Mouse (Mus musculus) Patski (cell line): ENCODE data around the gene Ier5l. TPM values are rescaled to one million over a fixed set of nuclear protein-coding genes. Genes with fewer than 3 reads are reported as not detected.

ENCODE experiments used
- ATAC-seq: fragments of 100-300 bp; one replicate; pipeline ENCODE4 v1.8.0; 2021
- CTCF ChIA-PET: fragments of 350-600 bp; sonication (Branson Sonifier 250); formaldehyde crosslinking; loops from one replicate; lab custom pipeline; 2022; ENCODE audit warnings: inconsistent platforms; lab: Charles Lee
- POLR2A ChIA-PET: fragments of 350-600 bp; sonication (Branson Sonifier 250); formaldehyde crosslinking; loops from one replicate; lab custom pipeline; 2022; ENCODE audit warnings: antibody characterized with exemption, inconsistent platforms; lab: Charles Lee
- DNase-seq: peaks from one replicate; pipeline ENCODE4 v3.0.0-alpha.2; 2011; ENCODE audit warnings: low read depth, low spot score
- H3K27me3 ChIP-seq: fragments of 371-371 bp; one replicate; pipeline ENCODE4 v1.5.1; 2021
- CTCF ChIP-seq: fragments of 100-300 bp; IDR thresholded peaks from one replicate; pipeline ENCODE4 v1.5.1; 2021
- in situ Hi-C: fragments of 300-500 bp; cut with MboI; formaldehyde crosslinking; loops from 3 replicates; pipeline ENCODE4 v1.11.1; 2018; ENCODE audit warnings: low pct_unique_long_range_greater_than_20kb, mixed read lengths
- polyA plus RNA-seq: library from polyadenylated mRNA; unstranded; gene quantifications from one replicate; pipeline ENCODE4 v1.2.3, GENCODE M21; 2021

Gene Ier5l
- polyA plus RNA-seq, 1 experiment from 2014 or later: 70.7 TPM

- TF ChIP-seq CTCF: no peak
- ChIA-PET POLR2A (interaction anchor here (0.8 to 1.9 kb wide), 7 partner anchors 9 to 323 kb away, joined by 3 to 7 read pairs (median 4); no protein-coding TSS in a partner anchor), CTCF (interaction anchor here (0.7 to 8.3 kb wide), 13 partner anchors 9 to 391 kb away, joined by 3 to 131 read pairs (median 4); no protein-coding TSS in a partner anchor)
- no peaks in the 10 kb centered on the region for H3K27me3 ChIP-seq
- in situ Hi-C loops: loop anchor here (5.0 kb wide), 4 partner anchors 36 to 496 kb away; partner anchors contain the start of gene Ier5l
- DNase-seq (no peak), ATAC-seq (no peak)
Observed at GRCm38 (mm10) chr2:30436156-30436545, 37.9 kb downstream of the Ier5l start.

GRCm38 (mm10) chr2:30435326-30436155, 38.5 kb downstream of the Ier5l start:
- DNase-seq (no peak), ATAC-seq (peak; percentile 48)
- ChIA-PET POLR2A (interaction anchor here (1.1 to 1.9 kb wide), 5 partner anchors 10 to 324 kb away, joined by 3 to 7 read pairs (median 4); no protein-coding TSS in a partner anchor), CTCF (interaction anchor here (0.7 to 8.3 kb wide), 13 partner anchors 8 to 392 kb away, joined by 3 to 131 read pairs (median 4); no protein-coding TSS in a partner anchor)
- in situ Hi-C loops: loop anchor here (5.0 kb wide), 4 partner anchors 37 to 497 kb away; partner anchors contain the start of gene Ier5l
- no peaks in the 10 kb centered on the region for H3K27me3 ChIP-seq
- TF ChIP-seq CTCF: no peak

DNA sequence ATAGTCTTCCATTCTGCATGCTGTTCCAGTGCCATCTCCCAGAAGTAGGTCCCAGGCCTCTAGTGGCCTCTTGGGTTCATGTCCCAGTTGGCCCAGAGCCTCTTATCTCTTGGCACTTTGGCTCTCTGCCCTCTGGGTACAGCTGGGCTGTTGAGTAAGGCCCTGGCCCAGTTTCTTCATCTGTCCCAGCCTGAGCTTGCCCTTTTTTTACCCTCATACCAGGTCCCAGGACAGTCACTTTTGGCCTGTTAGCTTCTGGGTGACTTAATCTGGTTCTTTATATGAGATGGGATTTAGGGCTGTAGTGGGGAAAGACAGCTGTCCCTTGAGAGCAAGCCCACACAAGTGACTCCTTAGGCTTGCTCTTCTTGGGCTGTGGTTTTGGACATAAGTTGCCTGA, 44.9 kb downstream of the Ier5l start:
- in situ Hi-C loops: no loop called here
- POLR2A ChIA-PET: no interaction called here
- no peak for ATAC-seq
- no peak for DNase-seq
- H3K27me3 ChIP-seq: no peaks in the 10 kb centered on the region
- TF ChIP-seq CTCF: no peak
- CTCF ChIA-PET: interaction anchor here (1.0 to 1.5 kb wide), 2 partner anchors 28 to 365 kb away, joined by 3 to 4 read pairs; no protein-coding TSS in a partner anchor

Other genes starting within 250 kb of the Ier5l start
- 19.3 TPM for gene Lrrc8a, start 236.5 kb downstream of the Ier5l start, polyA plus RNA-seq
- gene Gm28035, start 233.7 kb downstream of the Ier5l start, polyA plus RNA-seq: 2.1 TPM
- 22.4 TPM for gene Phyhd1, start 208.0 kb downstream of the Ier5l start, polyA plus RNA-seq
- gene Gm28038, start 193.2 kb downstream of the Ier5l start, polyA plus RNA-seq: not detected
- 24.0 TPM for gene Dolk, start 187.9 kb downstream of the Ier5l start, polyA plus RNA-seq
- 36.7 TPM for gene Nup188, start 187.8 kb downstream of the Ier5l start, polyA plus RNA-seq
- 102 TPM for gene Sh3glb2, start 114.9 kb downstream of the Ier5l start, polyA plus RNA-seq
- 43.3 TPM for gene Miga2, start 110.0 kb downstream of the Ier5l start, polyA plus RNA-seq
- 15.4 TPM for gene Dolpp1, start 82.0 kb downstream of the Ier5l start, polyA plus RNA-seq
- 86.1 TPM for gene Crat, start 58.4 kb downstream of the Ier5l start, polyA plus RNA-seq
- 165 TPM for gene Ptpa, start 58.2 kb downstream of the Ier5l start, polyA plus RNA-seq
- 2.3 TPM for gene Cstad, start 120.8 kb upstream of the Ier5l start, polyA plus RNA-seq